Mouse (Mus musculus) E14TG2a.4 (cell line): ENCODE results near the gene Rab14.

Source experiments
- CTCF ChIP-seq: conservative IDR thresholded peaks from 2 replicates; pipeline ENCODE4 v1.5.1; 2014; ENCODE audit warnings: low read length
- NANOG ChIP-seq: IDR thresholded peaks from 2 replicates; pipeline ENCODE4 v1.6.1; 2014; ENCODE audit warnings: borderline replicate concordance, low read length, mixed read lengths
- POU5F1 ChIP-seq: IDR thresholded peaks from 2 replicates; pipeline ENCODE4 v1.6.1; 2014; ENCODE audit warnings: low read length, borderline replicate concordance

GRCm38 (mm10) chr2:35222822-35223391 lies 22.0 kb upstream of the Rab14 start:
- TF ChIP-seq CTCF (no peak), POU5F1 (no peak), NANOG (no peak)
